In genomic region chr19:24173608-24174523, GRCm38 (mm10) we compare ENCODE assay signal across 8 mouse cellular contexts. TPM values are rescaled to one million over a fixed set of nuclear protein-coding genes. Genes with fewer than 3 reads are reported as not detected.
DNase-seq lines count a peak whose midpoint lies in the region; ATAC-seq and TF ChIP-seq lines count a peak whose summit lies in the region.

No protein-coding gene starts in this region.

- no peaks in the 10 kb centered on the region for H3K36me3 ChIP-seq in heart, embryonic 13.5 days
- no peaks in the 10 kb centered on the region for H3K36me3 ChIP-seq in liver, embryonic 11.5 days (ENCODE audit: control insufficient read depth, insufficient read depth, low read length)
- no peaks in the 10 kb centered on the region for H3K36me3 ChIP-seq in myocyte (ENCODE audit: control insufficient read depth, insufficient read depth)
- H3K36me3 ChIP-seq in splenic B cell, adult 2 months (ENCODE audit: control insufficient read depth, insufficient read depth, low read length, poor library complexity, severe bottlenecking) = no peaks in the 10 kb centered on the region

- no peak for TF ChIP-seq CTCF in bone marrow macrophage, adult 2 months (IDR thresholded peaks at IDR 0.05; ENCODE audit: low read depth, low read length)
- TF ChIP-seq CTCF in embryonic fibroblast, embryonic 13.5 days (IDR thresholded peaks at IDR 0.05; ENCODE audit: borderline replicate concordance, insufficient read depth, low read length) = no peak

- H3K79me2 ChIP-seq in myocyte (ENCODE audit: control insufficient read depth, insufficient read depth) = peaks cover 20% of the 10 kb centered on the region

- H3K27me3 ChIP-seq in heart, embryonic 13.5 days (replicated peaks) = no peaks in the 10 kb centered on the region
- no peaks in the 10 kb centered on the region for H3K27me3 ChIP-seq in liver, embryonic 11.5 days (replicated peaks; ENCODE audit: control insufficient read depth, insufficient read depth, low read length)
- no peaks in the 10 kb centered on the region for H3K27me3 ChIP-seq in myocyte (ENCODE audit: control insufficient read depth, insufficient read depth, insufficient read length)
- H3K27me3 ChIP-seq in splenic B cell, adult 2 months (ENCODE audit: control insufficient read depth, insufficient read depth, low read length, poor library complexity, severe bottlenecking) = no peaks in the 10 kb centered on the region

- ATAC-seq in heart, embryonic 13.5 days (ENCODE audit: extremely low read depth, insufficient number of reproducible peaks, low FRiP score, low TSS enrichment) = peak; percentile 79
- peak; percentile 88 for ATAC-seq in liver, embryonic 11.5 days (replicated peaks; ENCODE audit: low FRiP score)

- peak overlapping the region; percentile 69 for H3K27ac ChIP-seq in bone marrow macrophage, adult 2 months (ENCODE audit: insufficient read depth, low read depth, low read length)
- peak overlapping the region; percentile 63 for H3K27ac ChIP-seq in embryonic fibroblast, embryonic 13.5 days (ENCODE audit: insufficient read depth, low read length)
- peak overlapping the region; percentile 94 for H3K27ac ChIP-seq in heart, embryonic 13.5 days (replicated peaks)
- H3K27ac ChIP-seq in liver, embryonic 11.5 days (ENCODE audit: low read depth, low read length) = peak overlapping the region; percentile 48; the same call in 1 of the 2 replicates

- H3K4me2 ChIP-seq in heart, embryonic 13.5 days = peak overlapping the region; percentile 82
- H3K4me2 ChIP-seq in liver, embryonic 11.5 days = peak overlapping the region; percentile 78
- H3K4me2 ChIP-seq in myocyte (ENCODE audit: low read depth) = peak overlapping the region; percentile 99

- under 1% methylated on average over 103 of the region's 103 CpGs for WGBS in heart, embryonic 13.5 days
- WGBS in liver, embryonic 11.5 days = under 1% methylated on average over 99 of the region's 103 CpGs

- no peaks in the 10 kb centered on the region for H3K9me3 ChIP-seq in heart, embryonic 13.5 days
- no peaks in the 10 kb centered on the region for H3K9me3 ChIP-seq in liver, embryonic 11.5 days (ENCODE audit: control insufficient read depth, low read length)

- H3ac ChIP-seq in myocyte (ENCODE audit: control insufficient read depth, insufficient read length) = peak overlapping the region; percentile 14

- DNase-seq in A20 (ENCODE audit: low read depth, low spot score) = peak; percentile 84
- DNase-seq in kidney, postnatal 10 days = peak; percentile 96
- peak; percentile 90 for DNase-seq in liver, embryonic 11.5 days (ENCODE audit: low spot score)
- peak; percentile 57 for DNase-seq in splenic B cell, adult 2 months (ENCODE audit: low read depth, low spot score)

- peak overlapping the region; percentile 88 for H3K4me3 ChIP-seq in bone marrow macrophage, adult 2 months (ENCODE audit: insufficient read depth, low read length)
- H3K4me3 ChIP-seq in embryonic fibroblast, embryonic 13.5 days (ENCODE audit: insufficient read depth, low read length) = peak overlapping the region; percentile 85
- peak overlapping the region; percentile 89 for H3K4me3 ChIP-seq in heart, embryonic 13.5 days
- peak overlapping the region; percentile 75 for H3K4me3 ChIP-seq in liver, embryonic 11.5 days (ENCODE audit: low read depth, low read length)
- H3K4me3 ChIP-seq in myocyte = peak overlapping the region; percentile 51

- peaks cover 27% of the 10 kb centered on the region for H3K4me1 ChIP-seq in bone marrow macrophage, adult 2 months (ENCODE audit: control insufficient read depth, insufficient read depth, low read length)
- H3K4me1 ChIP-seq in embryonic fibroblast, embryonic 13.5 days (ENCODE audit: control insufficient read depth, insufficient read depth, low read length) = 0 out of 2 replicates have a peak, but pooled peaks cover 2% of the 10 kb centered on the region
- peaks cover 53% of the 10 kb centered on the region for H3K4me1 ChIP-seq in heart, embryonic 13.5 days
- H3K4me1 ChIP-seq in liver, embryonic 11.5 days (replicated peaks; ENCODE audit: control insufficient read depth, insufficient read depth, low read length) = peaks cover 5% of the 10 kb centered on the region; the same call in 1 of the 2 replicates

- peak overlapping the region; percentile 96 for H3K9ac ChIP-seq in heart, embryonic 13.5 days
- H3K9ac ChIP-seq in liver, embryonic 11.5 days (ENCODE audit: low read depth, low read length) = peak overlapping the region; percentile 78

- TF ChIP-seq POLR2A in bone marrow macrophage, adult 2 months (IDR thresholded peaks at IDR 0.05; ENCODE audit: borderline replicate concordance, low read depth, low read length) = no peak
- peak; percentile 67 for TF ChIP-seq POLR2A in embryonic fibroblast, embryonic 13.5 days (IDR thresholded peaks at IDR 0.05; ENCODE audit: low read depth, low read length)
- TF ChIP-seq POLR2A in myocyte (IDR thresholded peaks at IDR 0.05; ENCODE audit: insufficient read length, low read depth) = peak; percentile 72

TF ChIP-seq in myocyte, 11 proteins besides CTCF, POLR2A, EP300 and RAD21:
- TF ChIP-seq E2F4 (IDR thresholded peaks at IDR 0.05; ENCODE audit: insufficient read depth) (peak; percentile 13), MYOG (IDR thresholded peaks at IDR 0.05; ENCODE audit: control insufficient read depth in 1 of 3, insufficient read depth in 1 of 3, insufficient read length in 2 of 3, low read depth in 2 of 3) (peak in 1 of 3 experiments; percentile 24), POLR2AphosphoS2 (IDR thresholded peaks at IDR 0.05; ENCODE audit: insufficient read length, low read depth) (peak; percentile 62), TCF3 (IDR thresholded peaks at IDR 0.05; ENCODE audit: insufficient read length, low read depth) (no peak), MYOD1 (IDR thresholded peaks at IDR 0.05; ENCODE audit: control insufficient read depth in 1 of 3, insufficient read length in 2 of 3, low read depth in 2 of 3) (peak in 1 of 3 experiments; percentile 13), USF1 (IDR thresholded peaks at IDR 0.05; ENCODE audit: low read depth) (no peak)

RNA-seq across cellular contexts. Expression of gene Tjp2, which starts 51.0 kb away (rescaled TPM):
- 6.0 and 6.5 TPM in 2 replicates for polyA plus RNA-seq in bone marrow macrophage, adult 2 months (2012; ENCODE audit: insufficient read depth, insufficient read length, missing spikeins)
- 8.5 and 12.3 TPM in 2 replicates for polyA plus RNA-seq in embryonic fibroblast, embryonic 13.5 days (2011; ENCODE audit: insufficient read length, low read depth, missing spikeins)
- 21.6 and 22.7 TPM in 2 replicates for polyA plus RNA-seq in heart, embryonic 13.5 days (2015; fragmentation: Nextera tagmentation; extraction: Ambion mirVana)
- polyA plus RNA-seq in liver, embryonic 11.5 days (2014; fragmentation: Nextera tagmentation; extraction: Ambion mirVana) = 14.0 and 14.2 TPM in 2 replicates
- polyA plus RNA-seq in myocyte (2012; fragmentation: generic; extraction: Trizol) = 5.2 TPM

Comparison
In these comparisons a context has a peak if more than half of its experiments do, and no peak if none do; other contexts are left out.
1. Peak in every context shown above with its lines: DNase-seq, ATAC-seq, H3K4me3 ChIP-seq and H3K27ac ChIP-seq.